ENCODE assay signal across 14 mouse cellular contexts in genomic region chr9:44900402-44900801, GRCm38 (mm10). TPM values are rescaled to one million over a fixed set of nuclear protein-coding genes. Genes with fewer than 3 reads are reported as not detected.
A peak's percentile ranks its signal among the peaks of the same experiment; 100 is the strongest.
DNase-seq lines count a peak whose midpoint lies in the region; ATAC-seq and TF ChIP-seq lines count a peak whose summit lies in the region.
"Had no signal": no experiment of that assay in that cellular context is flagged by ENCODE, and none has a peak within 500 bp of the region (broad histone marks: within the 10 kb centered on the region; RNA-seq: fewer than 3 reads in every experiment).

No protein-coding gene starts in this region.

- H3K36me3 ChIP-seq in liver, adult 2 months (ENCODE audit: control insufficient read depth, insufficient read depth, low read length): no peaks in the 10 kb centered on the region
- H3K36me3 ChIP-seq in liver, embryonic 12.5 days: no peaks in the 10 kb centered on the region
- H3K36me3 ChIP-seq in limb, embryonic 10.5 days: no peaks in the 10 kb centered on the region
- H3K36me3 ChIP-seq: midbrain, embryonic 13.5 days; neural tube, embryonic 12.5 days had no signal

- intact Hi-C loops in gastrocnemius, adult 2 months (cut with DNase I): no loop called here

- 56% methylated on average over 4 of the region's 4 CpGs for WGBS in liver, adult 2 months
- 50% methylated on average over 4 of the region's 4 CpGs for WGBS in liver, embryonic 12.5 days (ENCODE audit: insufficient replicate concordance)
- 67% methylated on average over 4 of the region's 4 CpGs for WGBS in limb, embryonic 10.5 days

- no peak for TF ChIP-seq POLR2A in liver, adult 2 months (IDR thresholded peaks at IDR 0.05; ENCODE audit: extremely low read depth, insufficient read depth, low read length)

- H3K4me1 ChIP-seq in liver, adult 2 months (ENCODE audit: control insufficient read depth, insufficient read depth, low read length): no peaks in the 10 kb centered on the region
- H3K4me1 ChIP-seq in liver, embryonic 12.5 days: peaks cover 4% of the 10 kb centered on the region; the same call in 1 of the 2 replicates
- H3K4me1 ChIP-seq in limb, embryonic 10.5 days: no peaks in the 10 kb centered on the region
- H3K4me1 ChIP-seq: neural tube, embryonic 12.5 days had no signal

- H3K27ac ChIP-seq in gastrocnemius, adult 2 months: peak overlapping the region; percentile 76
- H3K27ac ChIP-seq in liver, adult 2 months (replicated peaks; ENCODE audit: insufficient read depth, low read depth, low read length): no peak overlapping the region
- no peak overlapping the region for H3K27ac ChIP-seq in liver, embryonic 12.5 days
- no peak overlapping the region for H3K27ac ChIP-seq in limb, embryonic 10.5 days
- H3K27ac ChIP-seq: midbrain, embryonic 13.5 days; neural tube, embryonic 12.5 days had no signal

- peak; percentile 32; the same call in 1 of the 2 replicates for TF ChIP-seq CTCF in gastrocnemius, adult 2 months (IDR thresholded peaks at IDR 0.05)
- peak; percentile 34; the same call in 1 of the 2 replicates for TF ChIP-seq CTCF in liver, adult 2 months (IDR thresholded peaks at IDR 0.05; ENCODE audit: low read depth, low read length)

- no peak for ATAC-seq in liver, embryonic 12.5 days
- ATAC-seq: inflammation-experienced regulatory T-cells, adult 6 months; midbrain, embryonic 13.5 days had no signal

- H3K4me2 ChIP-seq in liver, embryonic 12.5 days: no peak overlapping the region
- H3K4me2 ChIP-seq: midbrain, embryonic 13.5 days; neural tube, embryonic 12.5 days had no signal

- no peaks in the 10 kb centered on the region for H3K79me2 ChIP-seq in liver, adult 2 months (ENCODE audit: control insufficient read depth, insufficient read depth, low read length)

- no peak overlapping the region for H3K4me3 ChIP-seq in gastrocnemius, adult 2 months
- H3K4me3 ChIP-seq in liver, adult 2 months (ENCODE audit: insufficient read depth, low read depth, low read length): no peak overlapping the region
- H3K4me3 ChIP-seq in liver, embryonic 12.5 days: no peak overlapping the region
- H3K4me3 ChIP-seq in limb, embryonic 10.5 days: no peak overlapping the region
- H3K4me3 ChIP-seq: midbrain, embryonic 13.5 days; neural tube, embryonic 12.5 days had no signal

- no peaks in the 10 kb centered on the region for H3K27me3 ChIP-seq in liver, adult 2 months (ENCODE audit: control insufficient read depth, insufficient read depth, low read length)
- 0 out of 2 replicates have a peak, but pooled peaks cover 3% of the 10 kb centered on the region for H3K27me3 ChIP-seq in liver, embryonic 12.5 days (replicated peaks)
- no peaks in the 10 kb centered on the region for H3K27me3 ChIP-seq in limb, embryonic 10.5 days (ENCODE audit: low read depth, poor library complexity, severe bottlenecking)
- H3K27me3 ChIP-seq: midbrain, embryonic 13.5 days; neural tube, embryonic 12.5 days had no signal

- no peak for DNase-seq in gastrocnemius, adult 2 months
- DNase-seq in gastrocnemius, postnatal 10 days: no peak
- DNase-seq in liver, adult 2 months (ENCODE audit: extremely low read depth, low read depth, low spot score): no peak
- DNase-seq in thymus, postnatal 14 days: peak; percentile 41
- DNase-seq in thymus, postnatal 0 days (ENCODE audit: low spot score): no peak
- no peak for DNase-seq in right cerebral cortex, adult 2 months (ENCODE audit: low spot score in 2 of 2)
- DNase-seq in limb, embryonic 10.5 days (ENCODE audit: low spot score): no peak
- DNase-seq: adrenal gland, adult 8-10 months; heart, adult 18-20 months; heart, postnatal 36 days had no signal

- H3K9ac ChIP-seq in liver, adult 2 months (ENCODE audit: low read depth, low read length): no peak overlapping the region
- no peak overlapping the region for H3K9ac ChIP-seq in liver, embryonic 12.5 days
- H3K9ac ChIP-seq: midbrain, embryonic 13.5 days; neural tube, embryonic 12.5 days had no signal

- no peaks in the 10 kb centered on the region for H3K9me3 ChIP-seq in liver, embryonic 12.5 days (replicated peaks)
- H3K9me3 ChIP-seq in limb, embryonic 10.5 days (replicated peaks): no peaks in the 10 kb centered on the region
- H3K9me3 ChIP-seq: midbrain, embryonic 13.5 days; neural tube, embryonic 12.5 days had no signal

RNA-seq across cellular contexts. Expression of gene Kmt2a, which starts 19.3 kb away (rescaled TPM):
- 10 to 100 TPM; 21.5 to 21.7 TPM for total RNA-seq in gastrocnemius, adult 2 months (2021)
- total RNA-seq in gastrocnemius, postnatal 10 days (2021): 10 to 100 TPM; 15.1 to 21.3 TPM
- total RNA-seq in liver, adult 2 months (2014; rRNA removed): 1.9 and 2.8 TPM in 2 replicates
- 3.9 and 5.3 TPM in 2 replicates for polyA plus RNA-seq in liver, adult 2 months (2012; rRNA removed)
- polyA plus RNA-seq in liver, embryonic 12.5 days (2016; fragmentation: Nextera tagmentation; extraction: Ambion mirVana): 7.3 and 8.4 TPM in 2 replicates
- 13.1 and 20.1 TPM in 2 replicates for polyA plus RNA-seq in thymus, postnatal 0 days (2015; fragmentation: Nextera tagmentation; extraction: Ambion mirVana)
- polyA plus RNA-seq in limb, embryonic 10.5 days (2016; fragmentation: Nextera tagmentation; extraction: Ambion mirVana): 13.7 and 14.1 TPM in 2 replicates

RNA-seq across cellular contexts. Expression of gene Atp5l, which starts 20.1 kb away (rescaled TPM):
- 100 to 1,000 TPM; 668 to 937 TPM for total RNA-seq in gastrocnemius, adult 2 months (2021)
- 100 to 1,000 TPM; 647 to 794 TPM for total RNA-seq in gastrocnemius, postnatal 10 days (2021)
- 572 and 586 TPM in 2 replicates for total RNA-seq in liver, adult 2 months (2014; rRNA removed)
- polyA plus RNA-seq in liver, adult 2 months (2012; rRNA removed): 230 and 372 TPM in 2 replicates
- polyA plus RNA-seq in liver, embryonic 12.5 days (2016; fragmentation: Nextera tagmentation; extraction: Ambion mirVana): 523 and 553 TPM in 2 replicates
- polyA plus RNA-seq in thymus, postnatal 0 days (2015; fragmentation: Nextera tagmentation; extraction: Ambion mirVana): 971 and 1,014 TPM in 2 replicates
- polyA plus RNA-seq in limb, embryonic 10.5 days (2016; fragmentation: Nextera tagmentation; extraction: Ambion mirVana): 550 and 555 TPM in 2 replicates
